Mouse (Mus musculus): ENCODE data around the gene Olfr1477.
"Not testable (repeated sequence)": the region's sequence is repeated elsewhere in the genome, so short reads cannot be mapped to it uniquely, and the experiment has no call there.

Gene Olfr1477

GRCm38 (mm10) chr19:13500246-13500645, at the start of gene Olfr1477:
TSS of gene Olfr1477 (plus strand) at chr19:13500546.
- no peak for DNase-seq (ENCODE audit: low spot score)

GRCm38 (mm10) chr19:13455986-13456385, 44.4 kb upstream of the Olfr1477 start, which contains the start of gene Olfr1472:
TSS of gene Olfr1472 (minus strand) at chr19:13456086.
- DNase-seq (ENCODE audit: low spot score) = no peak

- not testable (repeated sequence) for DNase-seq (ENCODE audit: low spot score)
These were observed 31.1 kb upstream of the Olfr1477 start, which contains the start of gene Olfr1474 for GRCm38 (mm10) chr19:13469265-13469664. TSS of gene Olfr1474 (plus strand) at chr19:13469565.

GRCm38 (mm10) chr19:13480096-13480495, 20.2 kb upstream of the Olfr1477 start, which contains the start of gene Olfr1475:
TSS of gene Olfr1475 (minus strand) at chr19:13480196.
- no peak for DNase-seq (ENCODE audit: low spot score)

GRCm38 (mm10) chr19:13527613-13528012, 27.3 kb downstream of the Olfr1477 start, which contains the start of gene Olfr1480:
TSS of gene Olfr1480 (plus strand) at chr19:13527913.
- DNase-seq (ENCODE audit: low spot score) = no peak

Measured in layer of hippocampus, adult 9-10 months (tissue).